8 mouse cellular contexts compared by ENCODE assay signal in genomic region chr4:148557766-148558165, GRCm38 (mm10). TPM values are rescaled to one million over a fixed set of nuclear protein-coding genes. Genes with fewer than 3 reads are reported as not detected.
DNase-seq lines count a peak whose midpoint lies in the region; ATAC-seq and TF ChIP-seq lines count a peak whose summit lies in the region.

No protein-coding gene starts in this region.

- no peak for DNase-seq in lung, adult 2 months
- DNase-seq in lung, adult 18-20 months, result no peak
- no peak for DNase-seq in limb, embryonic 10.5 days (ENCODE audit: low spot score)
- no peak for DNase-seq in layer of hippocampus, adult 11-12 months (ENCODE audit: low spot score)
- no peak for DNase-seq in thymus, postnatal 14 days
- DNase-seq in embryo, embryonic 10.5 days (ENCODE audit: low spot score), result no peak

- WGBS in lung, adult 2 months, result 21% methylated on average over 6 of the region's 6 CpGs
- 24% methylated on average over 6 of the region's 6 CpGs for WGBS in embryonic facial prominence, embryonic 15.5 days
- WGBS in limb, embryonic 10.5 days, result 34% methylated on average over 6 of the region's 6 CpGs
- 38% methylated on average over 6 of the region's 6 CpGs for WGBS in neural tube, embryonic 13.5 days

- peak overlapping the region; percentile 92 for H3K9ac ChIP-seq in embryonic facial prominence, embryonic 15.5 days
- H3K9ac ChIP-seq in neural tube, embryonic 13.5 days, result peak overlapping the region; percentile 94

- peak overlapping the region; percentile 68 for H3K4me2 ChIP-seq in embryonic facial prominence, embryonic 15.5 days (replicated peaks)
- H3K4me2 ChIP-seq in neural tube, embryonic 13.5 days, result peak overlapping the region; percentile 71

- no peaks in the 10 kb centered on the region for H3K27me3 ChIP-seq in embryonic facial prominence, embryonic 15.5 days
- no peaks in the 10 kb centered on the region for H3K27me3 ChIP-seq in limb, embryonic 10.5 days (ENCODE audit: low read depth, poor library complexity, severe bottlenecking)
- no peaks in the 10 kb centered on the region for H3K27me3 ChIP-seq in neural tube, embryonic 13.5 days

- H3K36me3 ChIP-seq in embryonic facial prominence, embryonic 15.5 days, result peaks cover 68% of the 10 kb centered on the region
- H3K36me3 ChIP-seq in limb, embryonic 10.5 days, result peaks cover 77% of the 10 kb centered on the region
- H3K36me3 ChIP-seq in neural tube, embryonic 13.5 days, result peaks cover 74% of the 10 kb centered on the region

- H3K27ac ChIP-seq in embryonic facial prominence, embryonic 15.5 days (replicated peaks), result peak overlapping the region; percentile 92
- peak overlapping the region; percentile 99 for H3K27ac ChIP-seq in limb, embryonic 10.5 days
- peak overlapping the region; percentile 96 for H3K27ac ChIP-seq in neural tube, embryonic 13.5 days (replicated peaks)

- no peak for TF ChIP-seq POLR2A in lung, adult 2 months (IDR thresholded peaks at IDR 0.05; ENCODE audit: borderline replicate concordance, extremely low read depth, low read depth, low read length)

- peak; percentile 24; the same call in 1 of the 2 replicates for ATAC-seq in embryonic facial prominence, embryonic 15.5 days (ENCODE audit: insufficient number of reproducible peaks, low FRiP score, low TSS enrichment, low read depth)
- peak; percentile 57 for ATAC-seq in neural tube, embryonic 13.5 days (ENCODE audit: low read depth)

- H3K9me3 ChIP-seq in embryonic facial prominence, embryonic 15.5 days (replicated peaks), result no peaks in the 10 kb centered on the region
- no peaks in the 10 kb centered on the region for H3K9me3 ChIP-seq in limb, embryonic 10.5 days (replicated peaks)
- no peaks in the 10 kb centered on the region for H3K9me3 ChIP-seq in neural tube, embryonic 13.5 days

- 0 out of 2 replicates have a peak, but pooled peaks cover 4% of the 10 kb centered on the region for H3K4me1 ChIP-seq in lung, adult 2 months (ENCODE audit: control insufficient read depth, insufficient read depth, low read length)
- peaks cover 5% of the 10 kb centered on the region; the same call in 1 of the 2 replicates for H3K4me1 ChIP-seq in embryonic facial prominence, embryonic 15.5 days
- peaks cover 14% of the 10 kb centered on the region for H3K4me1 ChIP-seq in limb, embryonic 10.5 days
- peaks cover 12% of the 10 kb centered on the region for H3K4me1 ChIP-seq in neural tube, embryonic 13.5 days (replicated peaks)

- peak overlapping the region; percentile 96 for H3K4me3 ChIP-seq in lung, adult 2 months (replicated peaks; ENCODE audit: extremely low read depth, low read depth, low read length)
- H3K4me3 ChIP-seq in embryonic facial prominence, embryonic 15.5 days (replicated peaks), result peak overlapping the region; percentile 85
- H3K4me3 ChIP-seq in limb, embryonic 10.5 days, result peak overlapping the region; percentile 90
- H3K4me3 ChIP-seq in neural tube, embryonic 13.5 days, result peak overlapping the region; percentile 75

- no peak for TF ChIP-seq CTCF in lung, adult 2 months (IDR thresholded peaks at IDR 0.05; ENCODE audit: insufficient read depth, low read length)

RNA-seq across cellular contexts. Expression of gene Exosc10, which starts 0.5 kb away (rescaled TPM):
- polyA plus RNA-seq in lung, adult 2 months (2012; rRNA removed), result 26.5 and 33.4 TPM in 2 replicates
- polyA plus RNA-seq in embryonic facial prominence, embryonic 15.5 days (2015; fragmentation: Nextera tagmentation; extraction: Ambion mirVana), result 82.7 and 87.6 TPM in 2 replicates
- 108 and 115 TPM in 2 replicates for polyA plus RNA-seq in limb, embryonic 10.5 days (2016; fragmentation: Nextera tagmentation; extraction: Ambion mirVana)
- 80.1 and 85.1 TPM in 2 replicates for polyA plus RNA-seq in neural tube, embryonic 13.5 days (2015; fragmentation: Nextera tagmentation; extraction: Ambion mirVana)

RNA-seq across cellular contexts. Expression of gene Srm, which starts 33.5 kb away (rescaled TPM):
- polyA plus RNA-seq in lung, adult 2 months (2012; rRNA removed), result 35.5 and 37.1 TPM in 2 replicates
- 242 and 249 TPM in 2 replicates for polyA plus RNA-seq in embryonic facial prominence, embryonic 15.5 days (2015; fragmentation: Nextera tagmentation; extraction: Ambion mirVana)
- polyA plus RNA-seq in limb, embryonic 10.5 days (2016; fragmentation: Nextera tagmentation; extraction: Ambion mirVana), result 249 and 363 TPM in 2 replicates
- 159 and 160 TPM in 2 replicates for polyA plus RNA-seq in neural tube, embryonic 13.5 days (2015; fragmentation: Nextera tagmentation; extraction: Ambion mirVana)

RNA-seq across cellular contexts. Expression of gene Masp2, which starts 44.6 kb away (rescaled TPM):
- 0.28 and 1.9 TPM in 2 replicates for polyA plus RNA-seq in lung, adult 2 months (2012; rRNA removed)
- polyA plus RNA-seq in embryonic facial prominence, embryonic 15.5 days (2015; fragmentation: Nextera tagmentation; extraction: Ambion mirVana), result 0.39 and 0.40 TPM in 2 replicates
- polyA plus RNA-seq in limb, embryonic 10.5 days (2016; fragmentation: Nextera tagmentation; extraction: Ambion mirVana), result 0.33 and 0.51 TPM in 2 replicates
- 0.58 and 1.1 TPM in 2 replicates for polyA plus RNA-seq in neural tube, embryonic 13.5 days (2015; fragmentation: Nextera tagmentation; extraction: Ambion mirVana)

RNA-seq across cellular contexts. Expression of gene Angptl7, which starts 57.5 kb away (rescaled TPM):
- 1.5 TPM in 2 replicates for polyA plus RNA-seq in lung, adult 2 months (2012; rRNA removed)
- 4.8 and 7.7 TPM in 2 replicates for polyA plus RNA-seq in embryonic facial prominence, embryonic 15.5 days (2015; fragmentation: Nextera tagmentation; extraction: Ambion mirVana)
- 0.23 and 0.56 TPM in 2 replicates for polyA plus RNA-seq in limb, embryonic 10.5 days (2016; fragmentation: Nextera tagmentation; extraction: Ambion mirVana)
- polyA plus RNA-seq in neural tube, embryonic 13.5 days (2015; fragmentation: Nextera tagmentation; extraction: Ambion mirVana), result 0.22 and 0.43 TPM in 2 replicates
